Mouse (Mus musculus) testis, adult 2 months (tissue): ENCODE results near the gene Snai1. TPM values are rescaled to one million over a fixed set of nuclear protein-coding genes. Genes with fewer than 3 reads are reported as not detected.

Experiments used
- H3K27ac ChIP-seq: fragments of 200-500 bp; 2 replicates; pipeline ENCODE4 v1.5.1; 2012; ENCODE audit warnings: low read depth, low read length; ENCODE audit not compliant: control insufficient read depth, insufficient read depth
- H3K27me3 ChIP-seq: fragments of 200-500 bp; 2 replicates; pipeline ENCODE4 v1.6.1; 2012; ENCODE audit warnings: mild to moderate bottlenecking, low read length, moderate library complexity; ENCODE audit not compliant: control insufficient read depth, insufficient read depth
- H3K36me3 ChIP-seq: fragments of 200-500 bp; 2 replicates; pipeline ENCODE4 v1.6.1; 2012; ENCODE audit warnings: mild to moderate bottlenecking, low read length; ENCODE audit not compliant: control insufficient read depth, insufficient read depth
- H3K4me1 ChIP-seq: fragments of 200-500 bp; 2 replicates; pipeline ENCODE4 v1.6.1; 2012; ENCODE audit warnings: low read length; ENCODE audit not compliant: control insufficient read depth, insufficient read depth
- H3K4me3 ChIP-seq: fragments of 200-500 bp; 2 replicates; pipeline ENCODE4 v1.5.1; 2012; ENCODE audit warnings: low read depth, mild to moderate bottlenecking, low read length, moderate library complexity, mixed read lengths; ENCODE audit not compliant: control insufficient read depth
- CTCF ChIP-seq: fragments of 200-500 bp; IDR thresholded peaks from 2 replicates; pipeline ENCODE4 v1.5.1; 2012; ENCODE audit warnings: low read depth, mild to moderate bottlenecking, inconsistent platforms, low read length, moderate library complexity; ENCODE audit not compliant: control insufficient read depth, insufficient read depth, insufficient replicate concordance
- POLR2A ChIP-seq: fragments of 200-500 bp; IDR thresholded peaks from 2 replicates; pipeline ENCODE4 v1.6.1; 2012; ENCODE audit warnings: low read depth, mild to moderate bottlenecking, inconsistent platforms, low read length, moderate library complexity; ENCODE audit not compliant: control insufficient read depth
- polyA plus RNA-seq: library from polyadenylated mRNA; depleted of rRNA; stranded (reverse); fragments of >200 nt; gene quantifications from 2 replicates; pipeline ENCODE4 v1.2.3, GENCODE M21; 2012

Snai1 gene
- polyA plus RNA-seq, 1 experiment: 7.9 TPM

DNA sequence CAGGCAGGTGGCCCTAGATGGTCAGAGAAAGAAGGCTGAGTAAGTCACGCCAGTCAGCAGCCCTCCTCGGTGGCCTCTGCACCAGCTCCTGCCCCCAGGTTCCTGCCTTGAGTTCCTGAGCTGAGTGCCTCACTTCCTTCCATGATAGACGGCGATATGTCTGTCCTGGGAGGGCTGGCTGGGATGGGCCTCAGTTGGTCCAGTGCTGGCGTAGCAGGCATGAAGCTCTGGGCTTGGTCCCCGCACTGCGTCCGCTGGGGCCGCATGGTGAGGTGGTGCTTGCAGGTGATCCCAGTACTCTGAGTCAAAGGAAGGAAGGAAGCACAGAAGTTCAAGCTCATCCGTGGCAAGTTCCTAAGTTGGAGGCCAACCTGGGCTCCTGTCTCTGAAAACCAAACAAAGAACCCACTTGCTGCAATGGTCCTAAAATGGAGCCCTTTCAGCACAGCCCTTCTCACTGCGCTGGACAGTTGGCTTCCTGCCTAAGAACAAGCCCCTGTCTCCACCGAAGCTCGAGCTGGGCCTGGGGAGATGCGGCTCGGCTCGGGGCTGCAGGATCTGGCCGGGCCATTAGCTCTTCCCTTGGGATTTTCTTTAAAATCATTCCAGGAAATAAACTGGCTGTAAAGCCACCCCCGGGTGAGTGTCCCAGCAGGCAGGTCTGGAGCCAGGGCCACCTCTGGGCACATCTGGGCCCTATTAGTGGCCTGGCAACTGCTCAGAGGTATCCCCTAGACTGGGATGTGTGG lies 8.6 kb downstream of the Snai1 start:
- Histone ChIP-seq H3K4me1 (no peaks in the 10 kb centered on the region), H3K27ac (no peak overlapping the region), H3K27me3 (no peaks in the 10 kb centered on the region), H3K4me3 (no peak overlapping the region), H3K36me3 (no peaks in the 10 kb centered on the region; the same call in 1 of the 2 replicates)
- TF ChIP-seq CTCF: no peak
- TF ChIP-seq POLR2A: no peak

DNA sequence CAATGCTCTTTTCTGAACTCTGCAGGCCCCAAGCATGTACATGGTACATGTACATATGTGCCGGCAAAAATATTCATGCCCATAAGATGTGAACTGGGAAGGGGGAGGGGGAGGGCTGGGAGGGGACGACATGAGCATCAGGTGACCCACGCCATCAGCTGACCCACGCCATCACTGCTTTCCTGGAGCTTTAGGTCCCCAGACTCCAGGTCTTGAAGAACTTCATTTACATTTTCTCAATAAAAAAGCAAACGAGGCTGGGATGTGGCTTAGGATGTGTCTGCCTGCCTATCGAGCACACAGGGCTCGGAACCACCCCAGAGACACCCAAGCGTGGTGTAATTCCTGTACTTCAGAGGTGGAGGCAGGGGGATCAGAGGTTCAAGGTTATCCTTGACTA lies 9.4 kb downstream of the Snai1 start:
- H3K4me3 ChIP-seq: no peak overlapping the region
- no peaks in the 10 kb centered on the region for H3K4me1 ChIP-seq
- H3K27ac ChIP-seq: no peak overlapping the region
- no peaks in the 10 kb centered on the region for H3K27me3 ChIP-seq
- TF ChIP-seq CTCF (no peak), POLR2A (no peak)
- no peaks in the 10 kb centered on the region for H3K36me3 ChIP-seq

DNA sequence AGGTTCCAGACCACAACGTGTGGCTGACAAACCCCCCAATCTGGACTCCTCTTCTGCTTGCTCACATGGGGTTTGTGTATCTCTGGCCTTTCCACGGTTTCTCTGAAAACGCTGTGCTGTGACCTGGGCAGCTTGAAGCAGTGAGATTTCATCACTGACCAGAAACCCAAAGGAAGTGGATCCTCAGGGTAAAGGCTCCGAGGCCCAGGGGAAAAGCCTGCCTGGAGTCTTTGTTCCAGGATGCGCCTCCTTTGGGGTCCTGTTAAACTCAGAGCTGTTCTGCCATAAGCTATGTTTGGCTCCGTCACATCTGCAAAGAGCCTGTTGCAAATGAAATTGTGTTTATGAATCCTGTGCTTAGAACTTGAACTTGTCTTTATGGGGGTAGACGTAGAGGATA lies 11.0 kb downstream of the Snai1 start:
- Histone ChIP-seq H3K27ac (no peak overlapping the region), H3K4me1 (no peaks in the 10 kb centered on the region), H3K27me3 (no peaks in the 10 kb centered on the region), H3K36me3 (no peaks in the 10 kb centered on the region), H3K4me3 (no peak overlapping the region)
- TF ChIP-seq POLR2A: no peak
- no peak for TF ChIP-seq CTCF

GRCm38 (mm10) chr2:167550341-167550854 lies 12.4 kb downstream of the Snai1 start:
- H3K4me3 ChIP-seq: no peak overlapping the region
- no peaks in the 10 kb centered on the region for H3K4me1 ChIP-seq
- TF ChIP-seq POLR2A: no peak
- no peak for TF ChIP-seq CTCF
- H3K36me3 ChIP-seq: no peaks in the 10 kb centered on the region
- no peaks in the 10 kb centered on the region for H3K27me3 ChIP-seq
- H3K27ac ChIP-seq: no peak overlapping the region

GRCm38 (mm10) chr2:167551342-167551920 lies 13.4 kb downstream of the Snai1 start:
- no peak overlapping the region for H3K4me3 ChIP-seq
- no peaks in the 10 kb centered on the region for H3K4me1 ChIP-seq
- no peaks in the 10 kb centered on the region for H3K36me3 ChIP-seq
- no peaks in the 10 kb centered on the region for H3K27me3 ChIP-seq
- H3K27ac ChIP-seq: no peak overlapping the region
- TF ChIP-seq POLR2A (no peak), CTCF (no peak)

DNA sequence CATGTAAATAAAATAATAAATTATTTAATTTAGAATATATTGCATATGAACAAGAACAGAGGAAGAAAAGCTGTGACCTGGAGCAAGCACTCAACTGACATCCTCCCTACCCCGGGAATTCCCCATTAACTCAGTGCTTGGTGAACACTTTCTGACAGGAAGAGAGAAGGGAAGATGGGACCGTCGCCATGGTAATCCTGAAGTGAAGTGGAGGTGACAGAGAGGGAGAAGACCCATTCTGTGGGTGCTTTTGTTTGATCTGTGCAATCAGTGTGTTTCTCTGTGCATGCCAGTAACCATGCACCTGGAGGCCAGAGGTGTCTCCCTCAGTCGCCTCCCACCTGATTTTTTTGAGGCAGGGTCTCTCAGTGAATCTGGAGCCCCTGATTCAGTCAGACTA lies 14.3 kb downstream of the Snai1 start:
- H3K27me3 ChIP-seq: no peaks in the 10 kb centered on the region
- no peaks in the 10 kb centered on the region for H3K4me1 ChIP-seq
- H3K27ac ChIP-seq: no peak overlapping the region

GRCm38 (mm10) chr2:167552927-167553402 lies 15.0 kb downstream of the Snai1 start:
- Histone ChIP-seq H3K4me1 (no peaks in the 10 kb centered on the region), H3K27ac (no peak overlapping the region), H3K4me3 (no peak overlapping the region), H3K27me3 (no peaks in the 10 kb centered on the region), H3K36me3 (no peaks in the 10 kb centered on the region)
- TF ChIP-seq POLR2A (no peak), CTCF (no peak)

More for the DNA sequence above, 14.3 kb downstream of the Snai1 start:
- H3K4me3 ChIP-seq: no peak overlapping the region
- TF ChIP-seq POLR2A: no peak
- no peak for TF ChIP-seq CTCF
- no peaks in the 10 kb centered on the region for H3K36me3 ChIP-seq

DNA sequence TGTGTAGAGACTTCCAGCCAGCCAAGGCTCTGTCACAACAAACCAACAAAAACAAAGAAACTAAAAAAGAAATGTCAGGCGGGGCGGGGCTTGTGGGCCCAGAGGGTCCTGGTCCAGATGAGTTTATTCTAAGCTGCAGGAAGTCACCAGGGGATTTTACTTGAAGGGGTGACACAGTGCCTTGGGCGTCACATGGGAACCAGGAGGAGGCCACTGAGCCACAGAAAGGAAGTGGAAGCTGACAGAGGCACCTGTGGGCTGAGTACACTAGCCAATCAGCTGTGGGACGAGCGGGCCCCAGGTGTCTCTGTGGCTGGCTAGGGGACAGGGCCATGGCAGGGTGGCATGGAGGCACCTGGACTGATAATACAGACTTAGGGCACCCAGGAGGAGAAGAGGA lies 17.8 kb downstream of the Snai1 start:
- no peak overlapping the region for H3K27ac ChIP-seq
- no peak overlapping the region for H3K4me3 ChIP-seq
- no peaks in the 10 kb centered on the region for H3K27me3 ChIP-seq
- H3K36me3 ChIP-seq: no peaks in the 10 kb centered on the region
- no peak for TF ChIP-seq CTCF
- no peak for TF ChIP-seq POLR2A
- peaks cover 6% of the 10 kb centered on the region; the same call in 1 of the 2 replicates for H3K4me1 ChIP-seq
